Mouse (Mus musculus) midbrain, embryonic 10.5 days (tissue): ENCODE data around the gene Twist1. TPM values are rescaled to one million over a fixed set of nuclear protein-coding genes. Genes with fewer than 3 reads are reported as not detected.

Experiments
- DNase-seq: peaks from one replicate; pipeline ENCODE4 v3.0.0-alpha.2; 2017; ENCODE audit warnings: low spot score
- H3K27ac ChIP-seq: fragments of 300-500 bp; sonication (generic); replicated peaks from 2 replicates; pipeline ENCODE4 v1.5.1; 2016; ENCODE audit warnings: mild to moderate bottlenecking
- H3K27me3 ChIP-seq: fragments of 300-500 bp; sonication (generic); 2 replicates; pipeline ENCODE4 v1.6.1; 2016; ENCODE audit warnings: low read depth, mild to moderate bottlenecking; ENCODE audit not compliant: poor library complexity, severe bottlenecking
- H3K36me3 ChIP-seq: fragments of 300-500 bp; sonication (generic); 2 replicates; pipeline ENCODE4 v1.6.1; 2016; ENCODE audit warnings: mild to moderate bottlenecking, moderate library complexity
- H3K4me1 ChIP-seq: fragments of 300-500 bp; sonication (generic); 2 replicates; pipeline ENCODE4 v1.6.1; 2016
- H3K4me3 ChIP-seq: fragments of 300-500 bp; sonication (generic); 2 replicates; pipeline ENCODE4 v1.5.1; 2016; ENCODE audit warnings: mild to moderate bottlenecking, moderate library complexity
- H3K9me3 ChIP-seq: fragments of 300-500 bp; sonication (generic); replicated peaks from 2 replicates; pipeline ENCODE4 v1.6.1; 2016; ENCODE audit warnings: mild to moderate bottlenecking
- WGBS: fragments of 180-500 bp; shearing (Covaris S2); methylation state at CpG from one replicate; pipeline ENCODE4 v1.1.7; 2016; 5-methylcytosine and 5-hydroxymethylcytosine counted together
- polyA plus RNA-seq: library from polyadenylated mRNA; unstranded; fragments of >200 nt; fragmentation: Nextera tagmentation; extraction: Ambion mirVana; gene quantifications from 2 replicates; pipeline ENCODE4 v1.2.1, GENCODE M21; 2016

Gene Twist1
- polyA plus RNA-seq, 1 experiment from 2014 or later, result 8.5 TPM

GRCm38 (mm10) chr12:33959846-33960245 is 2.4 kb downstream of the Twist1 start:
- peaks cover 100% of the 10 kb centered on the region for H3K27me3 ChIP-seq
- no peaks in the 10 kb centered on the region for H3K36me3 ChIP-seq
- no peak overlapping the region for H3K27ac ChIP-seq
- H3K4me1 ChIP-seq, result peaks cover 44% of the 10 kb centered on the region
- H3K4me3 ChIP-seq, result no peak overlapping the region
- no peaks in the 10 kb centered on the region for H3K9me3 ChIP-seq
- WGBS, result under 1% methylated on average over 3 of the region's 3 CpGs
- DNase-seq, result no peak

GRCm38 (mm10) chr12:33961013-33961412 is 3.5 kb downstream of the Twist1 start:
- no peak for DNase-seq
- 13% methylated on average over 5 of the region's 5 CpGs for WGBS
- Histone ChIP-seq H3K4me3 (no peak overlapping the region), H3K27ac (no peak overlapping the region), H3K4me1 (peaks cover 41% of the 10 kb centered on the region), H3K36me3 (no peaks in the 10 kb centered on the region), H3K27me3 (peaks cover 100% of the 10 kb centered on the region), H3K9me3 (no peaks in the 10 kb centered on the region)

- no peaks in the 10 kb centered on the region for H3K36me3 ChIP-seq
- peak overlapping the region; percentile 31 for H3K4me3 ChIP-seq
- WGBS, result 2% methylated on average over 17 of the region's 17 CpGs
- peak; percentile 57 for DNase-seq
- H3K4me1 ChIP-seq, result peaks cover 43% of the 10 kb centered on the region
- no peaks in the 10 kb centered on the region for H3K9me3 ChIP-seq
- H3K27ac ChIP-seq, result no peak overlapping the region
- peaks cover 100% of the 10 kb centered on the region for H3K27me3 ChIP-seq
Observed at GRCm38 (mm10) chr12:33962118-33962772, 4.8 kb downstream of the Twist1 start.

GRCm38 (mm10) chr12:33962773-33963130 is 5.3 kb downstream of the Twist1 start:
- Histone ChIP-seq H3K36me3 (no peaks in the 10 kb centered on the region), H3K4me3 (peak overlapping the region; percentile 31; the same call in 1 of the 2 replicates), H3K9me3 (no peaks in the 10 kb centered on the region), H3K4me1 (peaks cover 43% of the 10 kb centered on the region), H3K27ac (no peak overlapping the region), H3K27me3 (peaks cover 100% of the 10 kb centered on the region)
- peak; percentile 32 for DNase-seq
- WGBS, result 5% methylated on average over 9 of the region's 9 CpGs

GRCm38 (mm10) chr12:33963671-33964369 is 6.3 kb downstream of the Twist1 start:
- no peak overlapping the region for H3K27ac ChIP-seq
- no peaks in the 10 kb centered on the region for H3K36me3 ChIP-seq
- H3K27me3 ChIP-seq, result peaks cover 100% of the 10 kb centered on the region
- 3% methylated on average over 15 of the region's 15 CpGs for WGBS
- no peaks in the 10 kb centered on the region for H3K9me3 ChIP-seq
- H3K4me3 ChIP-seq, result no peak overlapping the region
- peaks cover 43% of the 10 kb centered on the region for H3K4me1 ChIP-seq
- peak; percentile 18 for DNase-seq

GRCm38 (mm10) chr12:33964427-33964826 is 7.0 kb downstream of the Twist1 start:
- no peak overlapping the region for H3K4me3 ChIP-seq
- H3K4me1 ChIP-seq, result peaks cover 39% of the 10 kb centered on the region
- 5% methylated on average over 2 of the region's 2 CpGs for WGBS
- DNase-seq, result peak; percentile 33
- H3K27ac ChIP-seq, result no peak overlapping the region
- H3K9me3 ChIP-seq, result no peaks in the 10 kb centered on the region
- H3K27me3 ChIP-seq, result peaks cover 100% of the 10 kb centered on the region
- no peaks in the 10 kb centered on the region for H3K36me3 ChIP-seq

- H3K4me1 ChIP-seq, result peaks cover 39% of the 10 kb centered on the region
- no peak overlapping the region for H3K4me3 ChIP-seq
- WGBS, result 2% methylated on average over 5 of the region's 5 CpGs
- no peak overlapping the region for H3K27ac ChIP-seq
- no peaks in the 10 kb centered on the region for H3K36me3 ChIP-seq
- DNase-seq, result peak; percentile 29
- H3K27me3 ChIP-seq, result peaks cover 100% of the 10 kb centered on the region
- H3K9me3 ChIP-seq, result no peaks in the 10 kb centered on the region
Observed at GRCm38 (mm10) chr12:33965661-33966360, 8.3 kb downstream of the Twist1 start.

GRCm38 (mm10) chr12:33966490-33967415 is 9.3 kb downstream of the Twist1 start:
- Histone ChIP-seq H3K36me3 (no peaks in the 10 kb centered on the region), H3K4me1 (peaks cover 39% of the 10 kb centered on the region), H3K4me3 (peak overlapping the region; percentile 43), H3K27me3 (peaks cover 100% of the 10 kb centered on the region), H3K9me3 (no peaks in the 10 kb centered on the region), H3K27ac (peak overlapping the region; percentile 18; the same call in 1 of the 2 replicates)
- peak; percentile 59 for DNase-seq
- WGBS, result under 1% methylated on average over 35 of the region's 35 CpGs

- Histone ChIP-seq H3K27me3 (peaks cover 98% of the 10 kb centered on the region), H3K9me3 (no peaks in the 10 kb centered on the region), H3K4me3 (peak overlapping the region; percentile 43), H3K4me1 (peaks cover 34% of the 10 kb centered on the region), H3K36me3 (no peaks in the 10 kb centered on the region), H3K27ac (no peak overlapping the region)
- DNase-seq, result peak; percentile 68
- under 1% methylated on average over 21 of the region's 21 CpGs for WGBS
Observed at GRCm38 (mm10) chr12:33967514-33967913, 10.0 kb downstream of the Twist1 start.

GRCm38 (mm10) chr12:33968041-33968897 is 10.8 kb downstream of the Twist1 start:
- Histone ChIP-seq H3K36me3 (no peaks in the 10 kb centered on the region), H3K9me3 (no peaks in the 10 kb centered on the region), H3K27me3 (peaks cover 98% of the 10 kb centered on the region), H3K27ac (no peak overlapping the region), H3K4me3 (peak overlapping the region; percentile 43), H3K4me1 (peaks cover 34% of the 10 kb centered on the region)
- WGBS, result under 1% methylated on average over 37 of the region's 37 CpGs
- peak; percentile 39 for DNase-seq

- H3K27me3 ChIP-seq, result peaks cover 94% of the 10 kb centered on the region
- H3K27ac ChIP-seq, result no peak overlapping the region
- H3K4me3 ChIP-seq, result peak overlapping the region; percentile 43; the same call in 1 of the 2 replicates
- DNase-seq, result peak; percentile 24
- no peaks in the 10 kb centered on the region for H3K36me3 ChIP-seq
- H3K4me1 ChIP-seq, result peaks cover 31% of the 10 kb centered on the region
- no peaks in the 10 kb centered on the region for H3K9me3 ChIP-seq
- WGBS, result 7% methylated on average over 4 of the region's 4 CpGs
Observed at GRCm38 (mm10) chr12:33968898-33969178, 11.4 kb downstream of the Twist1 start.
